Mouse (Mus musculus) large intestine, adult 2 months (tissue): ENCODE measurements around the gene Mpv17l2. TPM values are rescaled to one million over a fixed set of nuclear protein-coding genes. Genes with fewer than 3 reads are reported as not detected.
A peak's percentile ranks its signal among the peaks of the same experiment; 100 is the strongest.

Source experiments
- DNase-seq: peaks from one replicate; pipeline ENCODE4 v3.0.0-alpha.2; 2012; ENCODE audit warnings: low read depth, low spot score
- WGBS: fragments of 180-500 bp; shearing (Covaris S2); methylation state at CpG from one replicate; pipeline ENCODE4 v1.1.7; 2018; 5-methylcytosine and 5-hydroxymethylcytosine counted together
- polyA plus RNA-seq: library from polyadenylated mRNA; depleted of rRNA; stranded (reverse); fragments of >200 nt; gene quantifications from 2 replicates; pipeline ENCODE4 v1.2.3, GENCODE M21; 2012

Mpv17l2 gene
- polyA plus RNA-seq, 1 experiment = 68.6 TPM

DNA sequence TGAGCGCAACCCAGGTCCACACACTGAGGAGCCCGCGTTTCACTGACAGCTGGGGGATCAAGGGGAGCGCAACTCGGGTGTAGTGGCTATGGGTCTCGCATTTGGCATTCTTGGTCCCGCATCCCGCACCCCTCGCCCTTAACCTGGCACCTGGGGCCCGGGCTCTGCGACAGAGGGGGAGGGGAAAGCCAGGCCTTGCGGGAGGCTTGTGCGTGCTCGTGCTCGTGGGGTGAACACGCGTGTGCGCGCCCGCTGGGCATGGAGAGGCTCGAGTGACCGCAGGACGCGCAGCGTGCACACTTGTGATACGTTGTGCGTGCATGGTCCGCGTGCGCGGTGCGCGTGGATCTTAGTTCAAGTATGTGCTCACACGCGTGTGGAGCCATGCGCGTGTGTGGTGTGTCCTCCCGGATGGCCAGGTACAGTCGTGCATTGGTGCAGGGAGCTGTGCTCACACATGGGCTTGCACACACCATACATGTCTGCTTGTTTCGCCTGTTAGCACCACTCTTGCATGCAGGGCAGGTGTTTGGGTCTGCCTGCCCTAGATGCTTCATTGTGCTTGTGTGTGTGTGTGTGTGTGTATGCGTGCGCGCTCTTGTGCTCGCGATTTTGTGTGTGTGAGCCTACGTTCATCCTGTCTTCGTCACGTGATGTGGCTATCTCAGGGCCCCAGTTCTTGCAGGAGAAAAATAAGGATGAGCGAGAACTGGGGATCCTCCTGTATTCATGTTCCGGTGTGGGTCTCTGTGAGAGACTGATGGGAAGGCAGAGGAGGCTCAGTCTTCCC, 5.7 kb downstream of the Mpv17l2 start:
- WGBS = 6% methylated on average over 50 of the region's 50 CpGs
- no peak for DNase-seq

DNA sequence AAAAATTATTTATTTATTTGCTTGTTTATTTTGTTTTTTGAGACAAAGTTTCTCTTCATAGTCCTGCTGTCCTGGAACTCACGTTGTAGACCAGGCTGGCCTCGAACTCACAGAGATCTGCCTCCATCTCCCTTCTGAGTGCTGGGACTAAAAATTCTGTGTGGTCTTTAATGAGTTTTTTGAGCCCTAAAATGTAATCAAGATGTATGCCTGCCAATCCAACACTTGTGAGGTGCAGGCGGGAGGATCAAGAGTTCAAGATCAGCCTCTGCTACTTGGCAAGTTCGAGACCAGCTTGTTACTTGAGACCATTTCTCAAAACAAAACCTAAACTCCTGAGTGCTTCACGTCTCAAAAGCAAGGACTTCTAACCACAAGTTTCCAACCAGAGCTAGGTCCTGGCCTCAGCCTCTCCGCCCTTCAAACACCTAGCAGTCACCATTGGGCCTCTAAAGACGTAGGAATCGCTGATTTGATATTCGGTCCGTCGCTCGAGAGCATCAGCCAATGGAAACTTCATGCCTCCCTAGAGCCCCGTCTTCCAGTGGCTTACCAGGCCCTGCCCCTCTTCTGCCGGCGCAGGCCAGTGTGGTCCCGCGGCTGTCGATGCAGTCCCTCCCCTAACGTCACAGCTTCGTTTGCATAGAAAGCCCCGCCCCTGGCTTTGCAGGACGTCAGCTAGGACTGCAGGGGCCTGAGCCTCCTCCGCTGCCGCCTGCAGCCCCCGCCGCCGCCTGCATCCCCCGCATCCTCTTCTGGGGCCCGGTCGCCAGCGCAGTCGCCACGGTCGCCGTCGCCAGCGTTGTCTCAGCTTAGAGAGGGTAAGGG, 6.5 kb downstream of the Mpv17l2 start, which contains the start of gene Rab3a:
TSS of gene Rab3a (plus strand) at position 637 of the 828 bp plus-strand sequence.
- 8% methylated on average over 37 of the region's 37 CpGs for WGBS
- DNase-seq = peak; percentile 97

DNA sequence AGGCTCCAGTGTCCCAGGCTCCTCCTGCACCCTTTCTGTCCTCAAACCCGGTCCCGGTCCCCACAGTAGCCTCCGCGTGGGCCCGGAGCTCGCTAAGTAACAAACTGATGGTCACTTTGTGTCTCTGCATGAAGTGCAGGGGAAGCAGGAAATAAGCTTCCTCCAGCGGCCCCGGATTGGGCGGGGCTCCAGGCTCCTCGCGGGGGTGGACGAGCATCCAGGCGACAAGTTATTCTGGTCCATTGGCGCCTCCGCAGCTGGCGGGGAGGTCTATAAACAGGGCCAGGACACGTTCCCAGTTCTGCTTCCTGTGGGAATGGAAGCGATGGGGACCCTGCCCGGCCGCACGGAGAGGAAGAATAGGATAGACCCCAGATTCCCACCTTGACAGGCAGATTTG, 7.6 kb downstream of the Mpv17l2 start:
- DNase-seq = no peak
- 5% methylated on average over 21 of the region's 21 CpGs for WGBS

DNA sequence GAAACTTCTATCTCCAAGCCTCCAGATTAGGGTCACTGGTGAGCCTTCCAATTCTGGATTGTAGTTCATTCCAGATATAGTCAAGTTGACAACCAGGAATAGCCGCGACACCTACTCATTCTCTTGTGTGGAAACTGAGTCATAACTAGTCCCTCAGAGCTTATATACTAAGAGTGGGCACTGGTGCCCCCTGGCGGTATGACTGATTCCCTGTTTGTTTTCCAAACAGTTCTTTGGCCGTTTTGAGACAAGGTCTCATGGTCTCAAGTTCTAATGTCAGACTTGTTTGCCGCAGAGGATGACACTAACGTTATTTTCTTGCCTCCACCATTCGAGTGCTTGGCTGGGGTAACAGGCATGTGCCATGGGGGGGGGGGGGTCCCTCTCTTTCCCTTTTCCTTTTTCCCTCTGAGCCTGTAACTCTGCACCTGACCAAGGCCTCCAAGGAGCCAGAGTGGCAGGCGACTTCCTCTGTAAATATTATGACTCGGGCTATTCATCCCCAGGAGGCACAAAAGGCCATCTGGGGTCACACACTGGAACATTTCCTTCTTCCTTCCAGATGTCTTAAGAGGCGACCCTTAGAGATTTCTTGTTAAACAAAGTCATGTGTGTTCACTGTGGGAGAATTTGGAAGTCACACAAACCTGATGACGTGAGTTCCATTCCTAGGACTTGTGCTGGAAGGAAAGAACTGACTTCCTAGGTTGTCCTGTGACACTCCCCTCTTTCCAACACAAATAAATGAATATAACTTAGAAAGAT, 8.6 kb downstream of the Mpv17l2 start:
- 14% methylated on average over 11 of the region's 11 CpGs for WGBS
- no peak for DNase-seq

- no peak for DNase-seq
- WGBS = 79% methylated on average over 13 of the region's 13 CpGs
Measured at GRCm38 (mm10) chr8:70750128-70750680, 10.5 kb downstream of the Mpv17l2 start.

GRCm38 (mm10) chr8:70749097-70749674, 11.6 kb downstream of the Mpv17l2 start:
- no peak for DNase-seq
- WGBS = 82% methylated on average over 19 of the region's 19 CpGs

GRCm38 (mm10) chr8:70748246-70749096, 12.3 kb downstream of the Mpv17l2 start:
- DNase-seq = no peak
- 86% methylated on average over 23 of the region's 23 CpGs for WGBS

DNA sequence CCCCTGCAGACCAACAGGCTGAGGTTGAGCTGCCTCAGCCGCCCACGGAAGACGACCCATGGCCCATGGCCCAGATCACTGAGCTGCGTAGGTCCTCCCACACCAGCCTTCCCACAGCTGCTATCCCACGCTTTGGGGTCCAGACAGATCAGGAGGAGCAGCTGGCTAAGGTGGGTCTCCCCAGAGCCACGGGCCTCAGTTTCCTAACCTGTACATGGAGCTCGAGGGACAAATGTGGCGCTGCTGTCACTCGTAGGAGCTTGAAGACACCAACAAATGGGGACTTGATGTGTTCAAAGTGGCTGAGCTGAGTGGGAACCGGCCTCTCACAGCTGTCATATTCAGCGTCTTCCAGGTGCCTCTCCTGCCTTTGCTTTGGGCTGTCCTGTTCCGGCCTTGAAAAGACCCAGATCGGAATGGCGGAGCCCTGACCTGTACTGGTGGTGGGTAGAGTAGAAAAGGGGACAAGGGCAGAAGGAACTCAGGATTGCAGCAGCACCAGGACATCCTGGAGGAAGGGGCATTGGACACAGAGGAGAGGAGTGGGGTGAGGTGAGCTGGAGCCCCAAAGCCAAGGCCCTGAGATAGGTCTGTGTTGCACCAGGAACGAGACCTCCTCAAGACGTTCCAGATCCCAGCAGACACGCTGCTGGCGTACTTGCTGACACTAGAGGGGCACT, 13.4 kb downstream of the Mpv17l2 start:
- no peak for DNase-seq
- 85% methylated on average over 18 of the region's 18 CpGs for WGBS

DNA sequence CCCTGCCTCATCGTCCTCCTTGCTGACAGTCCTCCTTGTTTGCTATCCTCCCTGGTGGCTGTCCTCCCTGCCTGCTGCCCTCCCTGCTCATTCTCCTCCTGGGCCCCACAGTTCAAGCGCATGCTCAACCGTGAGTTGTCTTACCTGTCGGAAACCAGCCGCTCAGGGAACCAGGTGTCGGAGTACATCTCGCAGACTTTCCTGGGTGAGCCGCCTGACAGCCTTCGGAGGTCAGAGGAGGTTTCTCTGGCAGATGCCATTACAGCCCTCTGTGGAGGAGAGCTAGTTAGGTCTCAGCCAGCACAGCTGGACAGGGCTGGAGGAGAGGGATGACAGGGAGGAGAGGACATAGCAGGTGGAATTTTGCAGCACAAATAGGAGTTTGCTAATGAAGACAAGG, 14.1 kb downstream of the Mpv17l2 start:
- DNase-seq = no peak

GRCm38 (mm10) chr8:70745691-70746220, 15.0 kb downstream of the Mpv17l2 start:
- WGBS = 63% methylated on average over 19 of the region's 19 CpGs
- no peak for DNase-seq

More for the DNA sequence above, 14.1 kb downstream of the Mpv17l2 start:
- 42% methylated on average over 9 of the region's 9 CpGs for WGBS

- no peak for DNase-seq
- 36% methylated on average over 11 of the region's 11 CpGs for WGBS
Measured at GRCm38 (mm10) chr8:70744806-70745205, 15.9 kb downstream of the Mpv17l2 start.

- DNase-seq = no peak
- 9% methylated on average over 48 of the region's 48 CpGs for WGBS
Measured at GRCm38 (mm10) chr8:70743656-70744590, 16.8 kb downstream of the Mpv17l2 start.

DNA sequence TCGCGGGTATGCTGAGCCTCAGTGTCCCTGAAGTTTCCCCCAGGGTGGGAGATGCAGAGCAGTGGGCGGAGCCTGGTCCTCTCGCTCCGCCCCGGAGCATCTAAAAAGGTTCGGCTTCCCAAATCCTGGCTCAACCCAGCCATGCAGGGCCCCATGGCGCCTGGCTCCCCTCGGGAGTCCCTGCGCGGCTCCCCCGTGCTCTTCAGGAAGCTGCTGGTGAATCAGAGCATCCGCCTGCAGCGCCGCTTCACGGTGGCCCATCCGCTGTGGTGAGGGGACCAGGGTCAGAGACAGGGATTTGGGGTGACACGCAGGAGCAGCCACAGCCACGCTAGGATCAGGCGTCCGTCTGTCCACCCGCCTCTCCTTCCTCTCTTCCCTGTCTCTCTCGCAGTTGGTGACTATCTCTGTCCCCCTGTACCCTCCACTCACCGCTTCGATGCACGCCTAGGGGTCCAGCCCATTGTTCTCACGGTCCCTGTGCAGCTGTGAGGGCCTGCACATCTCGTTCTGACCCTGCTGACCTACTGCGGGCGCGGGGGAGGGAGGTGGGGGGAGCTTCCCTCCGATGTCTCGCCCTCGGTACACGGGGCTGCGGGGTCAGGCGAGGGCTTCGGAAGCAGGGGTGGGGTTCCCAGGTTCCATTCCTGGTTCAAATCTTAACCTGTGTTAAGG, 17.6 kb downstream of the Mpv17l2 start:
- DNase-seq = no peak
- WGBS = 15% methylated on average over 38 of the region's 38 CpGs

- WGBS = 68% methylated on average over 11 of the region's 11 CpGs
- DNase-seq = no peak
Measured at GRCm38 (mm10) chr8:70742176-70742575, 18.6 kb downstream of the Mpv17l2 start.

DNA sequence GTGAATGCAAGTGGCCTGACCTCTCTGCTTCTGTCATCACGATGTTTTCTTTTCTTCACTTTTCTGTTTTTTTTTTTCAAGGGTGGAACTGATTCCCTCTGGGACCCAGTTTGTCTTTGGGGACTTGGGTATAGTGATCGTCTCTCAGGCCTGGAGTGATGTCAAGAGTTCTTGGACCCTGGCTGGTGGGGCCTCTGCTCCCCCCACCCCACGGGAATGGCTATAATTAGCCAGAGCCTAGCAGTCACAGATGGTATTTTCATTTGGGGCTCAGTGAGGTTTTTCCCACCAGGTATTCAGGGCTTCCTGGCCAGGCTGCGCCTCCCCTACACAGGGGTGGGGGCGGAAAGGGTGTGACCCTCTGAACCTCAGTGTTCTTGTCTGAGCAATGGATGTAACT, 19.1 kb downstream of the Mpv17l2 start:
- DNase-seq = no peak
- WGBS = 54% methylated on average over 5 of the region's 5 CpGs

DNA sequence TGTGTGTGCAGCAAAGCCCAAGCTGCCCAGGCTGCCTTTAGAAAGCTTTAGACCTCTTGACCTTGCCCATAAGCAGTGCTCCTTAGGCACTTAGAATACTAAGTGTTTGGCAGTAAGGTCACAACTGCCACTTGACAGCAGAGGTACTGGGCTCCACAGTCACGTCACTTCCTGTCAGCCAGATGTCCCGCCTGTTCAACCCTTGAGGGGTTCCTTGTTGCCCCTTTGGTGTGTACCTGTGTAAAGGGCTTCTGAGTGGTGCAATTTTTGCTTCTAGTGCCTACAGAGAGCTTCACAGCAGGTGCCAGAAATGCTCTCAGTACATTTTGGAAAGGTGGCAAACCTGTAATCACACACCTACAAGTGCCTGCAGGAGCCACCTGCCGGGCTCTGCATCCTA, 22.5 kb downstream of the Mpv17l2 start:
- 59% methylated on average over 3 of the region's 3 CpGs for WGBS
- DNase-seq = no peak
